Mouse (Mus musculus) limb, embryonic 13.5 days (tissue): Measurements from ENCODE around the gene Atf1. TPM values are rescaled to one million over a fixed set of nuclear protein-coding genes. Genes with fewer than 3 reads are reported as not detected.

ENCODE experiments used
- ATAC-seq: fragments of 200-750 bp; cut with Nextera tagmentation; 2 replicates; pipeline ENCODE4 v1.8.0; 2017; ENCODE audit warnings: low read depth, moderate number of reproducible peaks, moderate TSS enrichment; ENCODE audit not compliant: low FRiP score
- H3K27ac ChIP-seq: fragments of 300-500 bp; sonication (generic); 2 replicates; pipeline ENCODE4 v1.5.1; 2015; ENCODE audit warnings: inconsistent platforms, mild to moderate bottlenecking, moderate library complexity
- H3K27me3 ChIP-seq: fragments of 300-500 bp; sonication (generic); 2 replicates; pipeline ENCODE4 v1.6.1; 2015; ENCODE audit warnings: mild to moderate bottlenecking, inconsistent platforms
- H3K36me3 ChIP-seq: fragments of 300-500 bp; sonication (generic); 2 replicates; pipeline ENCODE4 v1.6.1; 2015; ENCODE audit warnings: inconsistent platforms, mild to moderate bottlenecking, moderate library complexity
- H3K4me1 ChIP-seq: fragments of 300-500 bp; sonication (generic); 2 replicates; pipeline ENCODE4 v1.6.1; 2015; ENCODE audit warnings: inconsistent platforms
- H3K4me2 ChIP-seq: fragments of 300-500 bp; sonication (generic); replicated peaks from 2 replicates; pipeline ENCODE4 v1.6.1; 2015; ENCODE audit warnings: inconsistent platforms, mild to moderate bottlenecking, moderate library complexity
- H3K4me3 ChIP-seq: fragments of 300-500 bp; sonication (generic); 2 replicates; pipeline ENCODE4 v1.5.1; 2015; ENCODE audit warnings: moderate library complexity, mild to moderate bottlenecking, inconsistent platforms
- H3K9ac ChIP-seq: fragments of 300-500 bp; sonication (generic); 2 replicates; pipeline ENCODE4 v1.6.1; 2015; ENCODE audit warnings: mild to moderate bottlenecking, inconsistent platforms
- H3K9me3 ChIP-seq: fragments of 300-500 bp; sonication (generic); 2 replicates; pipeline ENCODE4 v1.6.1; 2016; ENCODE audit warnings: inconsistent platforms
- WGBS: fragments of 180-500 bp; shearing (Covaris S2); methylation state at CpG from one replicate; pipeline ENCODE4 v1.1.7; 2015; 5-methylcytosine and 5-hydroxymethylcytosine counted together
- polyA plus RNA-seq: library from polyadenylated mRNA; unstranded; fragments of >200 nt; fragmentation: Nextera tagmentation; extraction: Ambion mirVana; gene quantifications from 2 replicates; pipeline ENCODE4 v1.2.1, GENCODE M21; 2015

The Atf1 gene
- polyA plus RNA-seq, 1 experiment from 2014 or later: 46.4 TPM

DNA sequence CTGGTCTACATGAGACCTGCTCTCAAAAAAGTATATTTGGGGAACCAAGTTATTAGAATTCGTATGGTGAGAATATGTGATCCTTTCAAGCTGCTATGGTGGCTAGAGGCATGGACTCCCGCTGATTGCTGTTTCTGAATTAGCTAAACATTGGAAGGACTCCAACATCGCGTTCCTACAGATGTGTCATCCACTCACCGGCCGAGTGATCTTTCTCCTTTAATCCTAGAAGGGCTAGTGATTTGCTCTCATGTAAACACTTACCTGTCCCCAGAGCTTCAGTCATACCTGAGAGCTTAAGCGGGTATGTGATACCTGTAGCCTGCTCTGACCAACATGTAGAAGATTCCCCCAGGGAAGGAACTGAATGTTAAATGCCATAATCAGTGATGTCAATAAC is 6.7 kb upstream of the Atf1 start:
- 91% methylated on average over 7 of the region's 7 CpGs for WGBS
- H3K27me3 ChIP-seq: no peaks in the 10 kb centered on the region
- ATAC-seq: no peak

DNA sequence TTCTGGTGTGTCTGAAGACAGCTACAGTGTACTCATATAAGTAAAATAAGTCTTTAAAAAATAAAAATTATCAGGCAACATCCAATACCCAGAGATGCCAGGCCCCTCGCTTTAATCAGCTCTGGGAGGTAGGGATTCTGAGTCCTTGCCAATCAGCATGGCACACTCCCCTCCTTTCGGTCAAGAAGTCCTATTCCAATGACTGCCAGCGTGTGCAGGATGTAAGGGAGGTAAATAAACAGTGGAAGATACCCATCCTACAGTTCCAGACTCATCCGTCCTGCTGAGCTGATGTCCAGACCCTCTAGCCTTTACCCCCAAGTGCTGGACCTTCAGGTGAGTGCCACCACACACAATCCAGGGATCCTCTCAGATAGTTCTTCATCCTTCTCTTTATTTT is 2.2 kb upstream of the Atf1 start:
- Histone ChIP-seq H3K27me3 (no peaks in the 10 kb centered on the region), H3K27ac (no peak overlapping the region)

More for the DNA sequence above, 6.7 kb upstream of the Atf1 start:
- H3K27ac ChIP-seq: no peak overlapping the region
- no peak overlapping the region for H3K4me3 ChIP-seq
- no peaks in the 10 kb centered on the region for H3K4me1 ChIP-seq
- H3K9ac ChIP-seq: no peak overlapping the region
- no peak overlapping the region for H3K4me2 ChIP-seq
- H3K36me3 ChIP-seq: peaks cover 18% of the 10 kb centered on the region
- H3K9me3 ChIP-seq: peaks cover 18% of the 10 kb centered on the region

DNA sequence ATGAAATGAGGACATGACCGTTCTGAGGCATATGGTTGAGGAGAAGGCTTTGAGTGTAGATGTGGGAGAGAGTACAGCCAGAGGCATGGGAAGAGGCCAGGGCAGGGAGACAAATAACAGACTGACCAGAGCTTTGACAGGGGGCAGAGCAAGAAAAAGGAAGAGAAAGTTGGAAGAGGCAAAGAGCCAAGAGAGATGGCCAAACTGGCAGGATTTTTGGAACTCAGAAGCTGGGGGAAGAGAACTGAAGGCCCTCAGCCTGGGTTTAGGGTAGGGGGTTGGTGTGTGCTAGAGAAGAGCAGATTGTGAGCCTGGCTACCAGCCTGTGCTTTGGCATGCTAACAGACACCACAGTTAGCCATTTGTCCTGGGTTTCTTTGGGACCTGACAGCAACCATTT is 1.7 kb upstream of the Atf1 start:
- Histone ChIP-seq H3K4me2 (no peak overlapping the region), H3K4me1 (peaks cover 20% of the 10 kb centered on the region), H3K36me3 (peaks cover 12% of the 10 kb centered on the region), H3K9ac (no peak overlapping the region), H3K4me3 (no peak overlapping the region), H3K27ac (no peak overlapping the region), H3K9me3 (peaks cover 18% of the 10 kb centered on the region), H3K27me3 (no peaks in the 10 kb centered on the region)
- WGBS: 95% methylated on average over 1 of the region's 1 CpGs
- ATAC-seq: no peak

More for the DNA sequence above, 2.2 kb upstream of the Atf1 start:
- no peak for ATAC-seq
- Histone ChIP-seq H3K4me3 (no peak overlapping the region), H3K36me3 (peaks cover 12% of the 10 kb centered on the region), H3K4me2 (no peak overlapping the region), H3K9me3 (peaks cover 18% of the 10 kb centered on the region), H3K4me1 (peaks cover 16% of the 10 kb centered on the region), H3K9ac (no peak overlapping the region)
- 96% methylated on average over 4 of the region's 4 CpGs for WGBS

DNA sequence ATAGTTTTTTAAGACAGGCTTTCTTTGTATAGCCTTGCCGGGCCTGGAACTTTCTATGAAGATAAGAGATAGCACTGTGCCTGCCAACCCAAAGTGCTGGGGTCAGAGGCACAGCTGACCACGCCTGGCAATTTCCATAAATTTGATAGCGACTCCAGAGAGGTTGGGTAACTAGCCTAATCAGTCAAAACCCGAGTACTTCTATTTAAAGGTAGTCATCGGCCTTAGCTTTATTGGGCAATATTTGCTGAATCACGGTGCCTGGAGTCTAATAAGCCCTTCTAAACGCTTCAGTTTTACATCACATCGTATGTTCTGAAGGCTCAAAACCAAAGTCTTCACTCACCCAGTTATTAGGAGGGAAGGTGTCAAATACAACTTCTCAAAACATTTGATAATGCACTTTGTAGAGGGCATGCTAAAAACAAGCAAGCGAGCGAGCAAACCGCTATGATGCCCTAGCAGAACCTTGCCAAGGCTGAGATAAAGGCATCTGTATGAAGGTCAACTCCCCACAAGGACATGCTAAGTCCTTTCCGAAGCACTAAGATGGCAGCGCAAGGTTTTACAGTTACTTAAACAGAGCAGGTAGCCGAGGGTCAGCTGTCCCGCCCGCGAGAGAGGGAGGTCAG is 472 bp upstream of the Atf1 start:
- peak overlapping the region; percentile 80 for H3K4me3 ChIP-seq
- H3K9me3 ChIP-seq: peaks cover 16% of the 10 kb centered on the region
- 5% methylated on average over 17 of the region's 17 CpGs for WGBS
- peak overlapping the region; percentile 98 for H3K9ac ChIP-seq
- peak; percentile 57 for ATAC-seq
- peak overlapping the region; percentile 100 for H3K27ac ChIP-seq
- H3K4me2 ChIP-seq: peak overlapping the region; percentile 74
- peaks cover 20% of the 10 kb centered on the region for H3K4me1 ChIP-seq
- no peaks in the 10 kb centered on the region for H3K27me3 ChIP-seq
- H3K36me3 ChIP-seq: peaks cover 14% of the 10 kb centered on the region

DNA sequence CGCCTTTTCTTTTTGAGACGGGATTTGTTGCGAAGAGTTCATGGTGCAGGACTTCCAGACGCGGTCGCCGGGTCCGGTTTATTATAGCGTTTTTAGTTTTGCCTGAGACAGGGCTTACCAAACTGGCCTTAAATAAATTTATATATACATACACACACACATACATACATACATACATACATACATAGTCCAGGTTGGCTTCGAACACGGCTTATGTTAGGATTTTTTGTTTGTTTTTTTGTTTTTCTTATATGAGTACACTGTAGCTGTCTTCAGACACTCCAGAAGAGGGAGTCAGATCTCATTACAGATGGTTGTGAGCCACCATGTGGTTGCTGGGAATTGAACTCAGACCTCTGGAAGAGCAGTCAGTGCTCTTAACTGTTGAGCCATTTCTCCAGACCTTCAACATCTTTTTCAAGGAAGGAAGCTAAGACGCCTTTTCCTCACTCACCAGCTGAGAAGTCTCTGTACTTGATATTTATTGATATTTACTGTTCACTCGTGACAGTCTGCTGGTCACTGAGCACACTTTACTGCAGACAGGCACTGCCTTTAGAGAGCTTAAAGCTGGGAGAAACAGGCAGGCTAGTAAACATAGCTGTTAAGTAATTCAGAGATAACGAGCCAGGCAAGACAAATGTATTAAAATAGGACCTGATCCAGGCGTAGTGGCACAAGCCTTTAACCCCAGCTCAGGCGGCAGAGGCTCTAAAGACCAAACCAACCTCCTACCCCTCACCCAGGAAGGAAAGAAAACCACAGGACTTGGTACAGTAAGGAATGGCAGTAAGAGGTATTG is 1.1 kb downstream of the Atf1 start:
- Histone ChIP-seq H3K9me3 (0 out of 2 replicates have a peak, but pooled peaks cover under 1% of the 10 kb centered on the region), H3K9ac (peak overlapping the region; percentile 98), H3K4me1 (peaks cover 20% of the 10 kb centered on the region), H3K27me3 (no peaks in the 10 kb centered on the region), H3K4me3 (peak overlapping the region; percentile 80), H3K4me2 (peak overlapping the region; percentile 64), H3K27ac (peak overlapping the region; percentile 100), H3K36me3 (peaks cover 27% of the 10 kb centered on the region)
- 12% methylated on average over 16 of the region's 16 CpGs for WGBS
- ATAC-seq: peak; percentile 4; the same call in 1 of the 2 replicates

DNA sequence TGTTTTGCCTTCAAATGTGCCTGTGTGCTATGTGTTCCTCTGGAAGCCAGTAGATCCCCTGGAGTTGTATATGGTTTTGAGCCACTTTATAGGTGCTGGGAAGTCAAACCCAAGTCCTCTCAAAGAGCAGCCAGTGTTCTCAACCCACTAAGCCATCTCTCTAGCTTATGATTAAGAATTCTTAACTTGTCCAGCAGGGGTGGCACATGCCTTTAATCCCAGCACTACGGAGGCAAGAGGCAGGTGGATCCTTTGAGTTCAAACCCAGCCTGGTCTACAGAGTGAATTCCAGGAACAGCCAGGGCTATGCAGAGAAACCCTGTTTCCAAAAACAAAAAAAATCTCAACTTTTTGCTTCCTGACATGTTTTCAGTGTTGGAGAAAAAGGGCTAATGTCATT is 3.0 kb downstream of the Atf1 start:
- H3K4me1 ChIP-seq: peaks cover 20% of the 10 kb centered on the region
- no peak for ATAC-seq
- H3K36me3 ChIP-seq: peaks cover 31% of the 10 kb centered on the region
- H3K9ac ChIP-seq: no peak overlapping the region
- H3K9me3 ChIP-seq: no peaks in the 10 kb centered on the region
- no peak overlapping the region for H3K4me2 ChIP-seq
- WGBS: 76% methylated on average over 1 of the region's 1 CpGs
- no peak overlapping the region for H3K27ac ChIP-seq
- no peaks in the 10 kb centered on the region for H3K27me3 ChIP-seq
- no peak overlapping the region for H3K4me3 ChIP-seq

DNA sequence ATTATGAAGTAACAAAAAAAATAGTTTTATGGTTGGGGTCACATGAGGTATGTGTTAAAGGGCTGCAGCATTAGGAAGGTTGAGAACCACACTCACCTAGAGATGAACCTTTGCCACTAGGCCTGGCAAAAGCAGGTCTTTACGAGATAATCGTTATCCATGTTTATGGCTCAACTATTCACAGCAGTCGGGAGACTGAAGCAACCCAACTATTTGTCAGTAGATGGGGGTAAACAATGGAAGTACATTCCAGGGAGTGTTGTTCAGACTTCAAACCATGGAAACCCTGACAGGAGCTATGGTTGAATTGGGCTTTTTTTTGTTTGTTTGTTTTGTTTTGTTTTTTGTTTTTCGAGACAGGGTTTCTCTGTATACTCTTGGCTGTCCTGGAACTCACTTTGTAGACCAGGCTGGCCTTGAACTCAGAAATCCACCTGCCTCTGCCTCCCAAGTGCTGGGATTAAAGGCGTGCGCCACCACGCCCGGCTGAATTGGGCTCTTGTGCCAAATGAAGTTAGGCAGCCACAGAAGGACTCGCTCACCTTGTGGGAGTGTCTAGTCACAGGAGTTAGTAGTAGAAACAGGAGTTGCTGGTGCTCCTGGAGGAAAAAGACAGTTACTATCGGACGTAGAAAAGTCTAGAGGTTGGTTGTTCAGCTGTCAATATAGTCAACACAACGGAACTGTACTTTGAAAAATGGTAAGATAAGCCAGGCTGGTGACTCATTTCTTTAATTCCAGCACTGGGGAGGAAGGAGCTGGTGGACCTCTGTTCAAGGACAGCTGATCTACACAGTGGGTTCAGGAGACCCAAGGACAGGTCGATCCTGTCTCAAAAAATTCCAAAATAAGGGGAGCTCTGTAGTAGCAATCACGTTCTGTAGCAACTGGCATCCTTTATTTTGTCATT is 4.3 kb downstream of the Atf1 start:
- no peak overlapping the region for H3K4me2 ChIP-seq
- no peak for ATAC-seq
- H3K27me3 ChIP-seq: no peaks in the 10 kb centered on the region
- no peaks in the 10 kb centered on the region for H3K9me3 ChIP-seq
- H3K36me3 ChIP-seq: peaks cover 38% of the 10 kb centered on the region
- peaks cover 18% of the 10 kb centered on the region for H3K4me1 ChIP-seq
- WGBS: 83% methylated on average over 14 of the region's 14 CpGs
- no peak overlapping the region for H3K9ac ChIP-seq
- H3K27ac ChIP-seq: no peak overlapping the region
- H3K4me3 ChIP-seq: no peak overlapping the region

DNA sequence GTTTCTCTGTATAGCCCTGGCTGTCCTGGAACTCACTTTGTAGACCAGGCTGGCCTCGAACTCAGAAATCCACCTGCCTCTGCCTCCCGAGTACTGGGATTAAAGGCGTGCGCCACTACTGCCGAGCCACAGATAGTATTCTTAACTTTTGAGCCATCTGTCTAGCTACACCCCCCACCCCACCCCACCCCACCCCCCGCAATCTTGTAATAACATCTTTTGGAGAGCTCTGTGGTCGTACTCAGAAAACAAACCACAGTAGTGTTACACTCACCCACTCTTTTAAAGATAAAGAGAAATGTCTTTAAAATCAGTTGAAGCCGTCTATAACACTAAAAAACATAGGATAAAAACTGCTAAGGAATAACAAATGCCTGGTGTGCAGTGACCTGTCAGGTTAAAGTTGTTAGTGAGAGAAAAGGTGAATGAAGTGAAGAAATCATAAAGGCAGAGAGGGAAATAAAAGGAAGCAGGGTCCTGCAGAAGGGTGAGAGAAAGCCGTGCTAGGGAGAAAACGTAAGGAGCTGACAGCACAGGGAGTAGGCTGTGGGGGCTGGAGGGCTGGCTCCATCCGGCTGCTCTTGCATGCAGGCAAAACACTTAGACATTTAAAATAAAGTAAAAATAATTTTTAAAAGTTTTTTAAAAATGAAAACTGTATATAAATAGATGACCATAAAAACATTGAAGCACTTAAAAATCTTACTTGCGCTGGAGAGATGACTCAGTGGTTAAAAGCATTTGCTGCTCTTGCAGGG is 7.8 kb downstream of the Atf1 start:
- Histone ChIP-seq H3K4me1 (0 out of 2 replicates have a peak, but pooled peaks cover 5% of the 10 kb centered on the region), H3K9me3 (no peaks in the 10 kb centered on the region), H3K27me3 (no peaks in the 10 kb centered on the region), H3K9ac (no peak overlapping the region), H3K4me3 (no peak overlapping the region), H3K27ac (no peak overlapping the region), H3K4me2 (no peak overlapping the region), H3K36me3 (peaks cover 69% of the 10 kb centered on the region)
- ATAC-seq: no peak
- 90% methylated on average over 12 of the region's 12 CpGs for WGBS

DNA sequence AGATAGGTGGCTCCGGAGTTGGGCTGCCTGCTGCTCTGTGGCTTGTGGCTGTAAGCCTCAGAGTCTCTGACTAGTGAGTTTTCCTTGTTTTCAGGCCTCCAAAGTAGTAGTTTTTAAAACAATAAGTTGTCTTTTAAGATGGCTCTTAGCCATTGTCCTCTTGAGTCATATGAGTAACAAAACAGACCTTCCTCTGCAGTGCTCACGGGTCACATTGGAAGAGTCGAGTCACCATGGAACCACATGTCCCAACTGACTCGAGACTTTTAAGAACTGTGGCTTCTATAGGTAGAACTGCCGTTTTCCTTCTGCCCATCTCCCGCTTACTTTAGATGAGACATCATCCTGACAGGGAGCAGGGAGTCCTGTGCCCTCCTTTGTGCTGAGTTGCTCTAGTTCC is 9.3 kb downstream of the Atf1 start:
- Histone ChIP-seq H3K4me1 (no peaks in the 10 kb centered on the region), H3K27me3 (no peaks in the 10 kb centered on the region), H3K9me3 (no peaks in the 10 kb centered on the region), H3K4me2 (no peak overlapping the region), H3K36me3 (peaks cover 84% of the 10 kb centered on the region), H3K4me3 (no peak overlapping the region), H3K27ac (no peak overlapping the region), H3K9ac (no peak overlapping the region)
- ATAC-seq: no peak
- 87% methylated on average over 6 of the region's 6 CpGs for WGBS

DNA sequence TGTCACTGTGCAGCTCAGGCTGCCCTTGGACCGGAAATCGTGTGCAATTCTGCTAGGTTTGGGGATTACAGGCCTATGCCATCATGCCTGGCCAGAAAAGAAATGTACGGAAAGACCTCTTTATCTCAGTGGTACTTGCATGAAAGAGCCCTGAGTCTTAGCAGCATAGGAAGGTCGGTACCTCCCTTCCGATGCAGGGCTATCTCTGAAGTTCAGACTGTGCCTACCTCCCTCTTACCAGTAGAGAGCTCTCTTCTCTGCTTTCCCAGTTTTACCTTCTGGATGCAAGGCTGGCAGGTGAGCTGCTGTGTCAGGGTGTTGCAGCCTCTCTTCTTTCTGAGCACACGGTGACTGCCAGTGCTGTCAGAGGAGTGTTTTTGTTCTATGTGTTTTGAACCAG is 14.2 kb downstream of the Atf1 start:
- H3K27ac ChIP-seq: no peak overlapping the region
- no peak overlapping the region for H3K4me3 ChIP-seq
- no peak for ATAC-seq
- 95% methylated on average over 6 of the region's 6 CpGs for WGBS
- H3K4me2 ChIP-seq: no peak overlapping the region
- no peaks in the 10 kb centered on the region for H3K4me1 ChIP-seq
- H3K27me3 ChIP-seq: no peaks in the 10 kb centered on the region
- H3K36me3 ChIP-seq: peaks cover 94% of the 10 kb centered on the region
- H3K9me3 ChIP-seq: no peaks in the 10 kb centered on the region
- no peak overlapping the region for H3K9ac ChIP-seq

DNA sequence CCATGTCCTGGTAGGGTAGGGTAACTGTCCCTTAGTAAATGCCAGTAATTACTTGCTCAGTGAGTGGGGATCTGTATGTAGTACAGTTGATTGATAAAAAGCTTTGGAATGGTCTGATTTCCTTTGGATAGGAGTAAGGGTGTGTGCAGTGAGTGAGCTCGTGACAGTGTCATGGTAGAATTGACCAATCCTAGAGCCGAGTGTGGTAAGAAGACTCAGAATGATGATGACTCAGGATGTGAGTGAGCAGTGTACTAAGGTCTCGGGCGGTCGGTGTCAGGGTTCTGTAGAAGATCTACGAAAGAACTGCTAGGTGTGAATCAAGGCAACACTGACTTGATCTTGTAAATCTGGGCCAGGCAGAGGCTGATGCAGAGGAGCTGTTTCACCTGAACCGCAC is 18.3 kb downstream of the Atf1 start:
- H3K4me1 ChIP-seq: no peaks in the 10 kb centered on the region
- no peak for ATAC-seq
- H3K9me3 ChIP-seq: no peaks in the 10 kb centered on the region
- H3K27ac ChIP-seq: no peak overlapping the region
- no peak overlapping the region for H3K4me3 ChIP-seq
- no peak overlapping the region for H3K9ac ChIP-seq
- peaks cover 97% of the 10 kb centered on the region for H3K36me3 ChIP-seq
- H3K4me2 ChIP-seq: no peak overlapping the region
- no peaks in the 10 kb centered on the region for H3K27me3 ChIP-seq
- WGBS: 95% methylated on average over 7 of the region's 7 CpGs
